ENCODE assay signal across 30 mouse cellular contexts in the genomic region with DNA sequence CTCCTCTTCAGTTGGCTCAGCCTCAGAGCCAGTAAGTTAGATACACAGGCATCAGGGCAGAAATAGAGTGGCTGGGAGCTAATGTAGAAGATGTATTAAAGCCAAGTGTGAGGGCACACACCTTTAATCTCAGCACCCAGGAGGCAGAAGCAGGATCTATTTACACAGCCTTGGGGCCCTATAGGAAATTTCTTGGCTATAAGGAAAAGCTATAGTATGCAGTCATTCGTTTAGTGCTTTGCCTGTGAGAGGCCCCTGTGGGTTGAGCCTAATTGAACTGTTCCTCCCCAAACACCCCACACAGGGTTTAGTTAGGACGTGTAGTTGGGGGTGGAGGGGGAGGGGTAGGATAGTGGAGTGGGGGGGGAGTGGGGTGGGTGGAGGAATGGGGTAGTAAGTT.
A peak's percentile ranks its signal among the peaks of the same experiment; 100 is the strongest.
DNase-seq lines count a peak whose midpoint lies in the region; ATAC-seq and TF ChIP-seq lines count a peak whose summit lies in the region.
"Had no signal": no experiment of that assay in that cellular context is flagged by ENCODE, and none has a peak within 500 bp of the region (broad histone marks: within the 10 kb centered on the region; RNA-seq: fewer than 3 reads in every experiment).

No protein-coding gene starts in this region.

- ATAC-seq in hindbrain, postnatal 0 days, result 0 out of 2 replicates have a peak, but pooled peaks have one; percentile 30
- ATAC-seq in hindbrain, embryonic 14.5 days (ENCODE audit: low FRiP score), result no peak
- peak; percentile 23; the same call in 1 of the 2 replicates for ATAC-seq in lung, embryonic 16.5 days (ENCODE audit: low read depth)
- peak; percentile 69 for ATAC-seq in intestine, embryonic 15.5 days
- ATAC-seq in stomach, embryonic 14.5 days (ENCODE audit: insufficient number of reproducible peaks, insufficient read depth, low FRiP score, low read depth), result 0 out of 2 replicates have a peak, but pooled peaks have one; percentile 25
- ATAC-seq: forebrain, postnatal 0 days; midbrain, embryonic 15.5 days; Patski had no signal

- H3K27me3 ChIP-seq in hindbrain, postnatal 0 days (ENCODE audit: insufficient read depth, low read length), result no peaks in the 10 kb centered on the region
- no peaks in the 10 kb centered on the region for H3K27me3 ChIP-seq in hindbrain, embryonic 14.5 days (ENCODE audit: control insufficient read depth, insufficient read depth, low read length)
- no peaks in the 10 kb centered on the region for H3K27me3 ChIP-seq in lung, embryonic 16.5 days (ENCODE audit: control insufficient read depth, insufficient read depth, low read depth, low read length)
- no peaks in the 10 kb centered on the region for H3K27me3 ChIP-seq in intestine, embryonic 15.5 days (replicated peaks)
- no peaks in the 10 kb centered on the region for H3K27me3 ChIP-seq in stomach, embryonic 14.5 days (ENCODE audit: control insufficient read depth, insufficient read depth, low read length)
- no peaks in the 10 kb centered on the region for H3K27me3 ChIP-seq in heart, embryonic 10.5 days (ENCODE audit: insufficient read depth, poor library complexity, severe bottlenecking)
- H3K27me3 ChIP-seq: embryonic facial prominence, embryonic 15.5 days; forebrain, embryonic 12.5 days; heart, embryonic 15.5 days; hindbrain, embryonic 13.5 days; limb, embryonic 12.5 days; liver, embryonic 13.5 days; midbrain, embryonic 15.5 days; Patski had no signal

- no peak overlapping the region for H3K4me2 ChIP-seq in hindbrain, postnatal 0 days (ENCODE audit: low read depth, low read length)
- H3K4me2 ChIP-seq in hindbrain, embryonic 14.5 days (replicated peaks), result no peak overlapping the region
- no peak overlapping the region for H3K4me2 ChIP-seq in lung, embryonic 16.5 days (ENCODE audit: low read depth, low read length)
- H3K4me2 ChIP-seq in intestine, embryonic 15.5 days (replicated peaks), result no peak overlapping the region
- H3K4me2 ChIP-seq in stomach, embryonic 14.5 days (replicated peaks; ENCODE audit: low read depth, low read length), result no peak overlapping the region
- H3K4me2 ChIP-seq: embryonic facial prominence, embryonic 15.5 days; forebrain, embryonic 12.5 days; heart, embryonic 15.5 days; hindbrain, embryonic 13.5 days; limb, embryonic 12.5 days; liver, embryonic 13.5 days; midbrain, embryonic 15.5 days had no signal

- H3K9ac ChIP-seq in hindbrain, postnatal 0 days (replicated peaks; ENCODE audit: low read length), result no peak overlapping the region
- H3K9ac ChIP-seq in hindbrain, embryonic 14.5 days, result no peak overlapping the region
- H3K9ac ChIP-seq in lung, embryonic 16.5 days (ENCODE audit: low read length), result no peak overlapping the region
- no peak overlapping the region for H3K9ac ChIP-seq in intestine, embryonic 15.5 days
- no peak overlapping the region for H3K9ac ChIP-seq in stomach, embryonic 14.5 days (replicated peaks; ENCODE audit: low read depth, low read length)
- H3K9ac ChIP-seq: embryonic facial prominence, embryonic 15.5 days; forebrain, embryonic 12.5 days; forebrain, postnatal 0 days; heart, embryonic 15.5 days; hindbrain, embryonic 13.5 days; limb, embryonic 12.5 days; liver, embryonic 13.5 days; midbrain, embryonic 15.5 days had no signal

- no peaks in the 10 kb centered on the region for H3K9me3 ChIP-seq in hindbrain, postnatal 0 days (ENCODE audit: low read length)
- no peaks in the 10 kb centered on the region for H3K9me3 ChIP-seq in hindbrain, embryonic 14.5 days (ENCODE audit: control insufficient read depth, low read length)
- no peaks in the 10 kb centered on the region for H3K9me3 ChIP-seq in lung, embryonic 16.5 days (ENCODE audit: control insufficient read depth, low read length)
- H3K9me3 ChIP-seq in intestine, embryonic 15.5 days, result no peaks in the 10 kb centered on the region
- no peaks in the 10 kb centered on the region for H3K9me3 ChIP-seq in stomach, embryonic 14.5 days (ENCODE audit: control insufficient read depth, low read depth, low read length)
- no peaks in the 10 kb centered on the region for H3K9me3 ChIP-seq in heart, embryonic 10.5 days
- H3K9me3 ChIP-seq: embryonic facial prominence, embryonic 15.5 days; forebrain, embryonic 12.5 days; heart, embryonic 15.5 days; hindbrain, embryonic 13.5 days; limb, embryonic 12.5 days; liver, embryonic 13.5 days; midbrain, embryonic 15.5 days had no signal

- DNase-seq in hindbrain, postnatal 0 days (ENCODE audit: low spot score), result no peak
- DNase-seq in hindbrain, embryonic 14.5 days (ENCODE audit: low spot score), result no peak
- no peak for DNase-seq in lung, adult 18-20 months
- no peak for DNase-seq in T-cell, adult 2 months (ENCODE audit: low spot score)
- no peak for DNase-seq in heart, embryonic 10.5 days (ENCODE audit: low spot score)
- DNase-seq: adrenal gland, postnatal 14 days; cerebellum, adult 11-12 months; cerebellum, adult 9-11 months; embryo, embryonic 11 days; forebrain, postnatal 0 days; heart, postnatal 36 days; kidney, adult 11 months; layer of hippocampus, adult 9-11 months; liver, embryonic 13.5 days; lung, adult 2 months; lung, postnatal 36 days; right cerebral cortex, postnatal 25 days; spleen, adult 18-20 months; thymus, postnatal 4 days had no signal

- no peak for TF ChIP-seq CTCF in hindbrain, postnatal 0 days (IDR thresholded peaks at IDR 0.05; ENCODE audit: low read depth)

- no peaks in the 10 kb centered on the region for H3K36me3 ChIP-seq in hindbrain, postnatal 0 days (ENCODE audit: insufficient read depth, low read length)
- no peaks in the 10 kb centered on the region for H3K36me3 ChIP-seq in hindbrain, embryonic 14.5 days (replicated peaks; ENCODE audit: control insufficient read depth, insufficient read depth)
- H3K36me3 ChIP-seq in lung, embryonic 16.5 days (ENCODE audit: control insufficient read depth, insufficient read depth, low read length), result no peaks in the 10 kb centered on the region
- no peaks in the 10 kb centered on the region for H3K36me3 ChIP-seq in intestine, embryonic 15.5 days
- H3K36me3 ChIP-seq in stomach, embryonic 14.5 days (ENCODE audit: control insufficient read depth, insufficient read depth, low read length), result no peaks in the 10 kb centered on the region
- peaks cover 29% of the 10 kb centered on the region for H3K36me3 ChIP-seq in heart, embryonic 10.5 days
- H3K36me3 ChIP-seq: embryonic facial prominence, embryonic 15.5 days; forebrain, embryonic 12.5 days; heart, embryonic 15.5 days; liver, embryonic 13.5 days; midbrain, embryonic 15.5 days had no signal

- WGBS in hindbrain, postnatal 0 days, result 30% methylated on average over 2 of the region's 2 CpGs
- 29% methylated on average over 2 of the region's 2 CpGs for WGBS in hindbrain, embryonic 14.5 days
- 22% methylated on average over 2 of the region's 2 CpGs for WGBS in lung, embryonic 16.5 days
- 19% methylated on average over 2 of the region's 2 CpGs for WGBS in intestine, embryonic 15.5 days
- WGBS in stomach, embryonic 14.5 days, result 19% methylated on average over 2 of the region's 2 CpGs
- WGBS in heart, embryonic 10.5 days, result 51% methylated on average over 2 of the region's 2 CpGs

- peaks cover 2% of the 10 kb centered on the region; the same call in 1 of the 2 replicates for H3K4me1 ChIP-seq in hindbrain, postnatal 0 days (ENCODE audit: insufficient read depth, low read length)
- H3K4me1 ChIP-seq in hindbrain, embryonic 14.5 days (replicated peaks; ENCODE audit: control insufficient read depth, insufficient read depth, low read length), result no peaks in the 10 kb centered on the region
- H3K4me1 ChIP-seq in lung, embryonic 16.5 days (replicated peaks; ENCODE audit: control insufficient read depth, insufficient read depth, low read length), result peaks cover 30% of the 10 kb centered on the region
- peaks cover 8% of the 10 kb centered on the region for H3K4me1 ChIP-seq in intestine, embryonic 15.5 days (replicated peaks)
- H3K4me1 ChIP-seq in stomach, embryonic 14.5 days (ENCODE audit: control insufficient read depth, insufficient read depth, low read length), result peaks cover 17% of the 10 kb centered on the region
- H3K4me1 ChIP-seq in heart, embryonic 10.5 days, result peaks cover 48% of the 10 kb centered on the region
- H3K4me1 ChIP-seq: midbrain, embryonic 15.5 days had no signal

- H3K27ac ChIP-seq in hindbrain, postnatal 0 days, result no peak overlapping the region
- H3K27ac ChIP-seq in hindbrain, embryonic 14.5 days, result no peak overlapping the region
- H3K27ac ChIP-seq in lung, embryonic 16.5 days (ENCODE audit: low read length), result no peak overlapping the region
- no peak overlapping the region for H3K27ac ChIP-seq in intestine, embryonic 15.5 days
- H3K27ac ChIP-seq in stomach, embryonic 14.5 days (ENCODE audit: low read length), result peak overlapping the region; percentile 39; the same call in 1 of the 2 replicates
- H3K27ac ChIP-seq in heart, embryonic 10.5 days, result no peak overlapping the region
- H3K27ac ChIP-seq: forebrain, embryonic 12.5 days; heart, embryonic 15.5 days; hindbrain, embryonic 13.5 days; kidney, postnatal 0 days; liver, embryonic 13.5 days; midbrain, embryonic 15.5 days had no signal

- no peak overlapping the region for H3K4me3 ChIP-seq in hindbrain, postnatal 0 days (ENCODE audit: low read length)
- H3K4me3 ChIP-seq in hindbrain, embryonic 14.5 days (replicated peaks; ENCODE audit: low read length), result no peak overlapping the region
- H3K4me3 ChIP-seq in lung, embryonic 16.5 days (ENCODE audit: low read length), result no peak overlapping the region
- H3K4me3 ChIP-seq in intestine, embryonic 15.5 days (replicated peaks), result no peak overlapping the region
- no peak overlapping the region for H3K4me3 ChIP-seq in stomach, embryonic 14.5 days (ENCODE audit: low read depth, low read length)
- H3K4me3 ChIP-seq in heart, embryonic 10.5 days, result no peak overlapping the region
- H3K4me3 ChIP-seq: embryonic facial prominence, embryonic 15.5 days; forebrain, embryonic 12.5 days; heart, embryonic 15.5 days; hindbrain, embryonic 13.5 days; limb, embryonic 12.5 days; liver, embryonic 13.5 days; midbrain, embryonic 15.5 days had no signal
